Mouse (Mus musculus) limb, embryonic 14.5 days (tissue): Measurements from ENCODE around the gene Ufsp1. TPM values are rescaled to one million over a fixed set of nuclear protein-coding genes. Genes with fewer than 3 reads are reported as not detected.

ENCODE experiments used
- ATAC-seq: fragments of 200-750 bp; cut with Nextera tagmentation; 2 replicates; pipeline ENCODE4 v1.8.0; 2017; ENCODE audit warnings: low read depth, moderate number of reproducible peaks, moderate TSS enrichment; ENCODE audit not compliant: low FRiP score
- DNase-seq: peaks from one replicate; pipeline ENCODE4 v3.0.0-alpha.2; 2015; ENCODE audit warnings: low spot score
- H3K27ac ChIP-seq: fragments of 300-500 bp; sonication (generic); replicated peaks from 2 replicates; pipeline ENCODE4 v1.5.1; 2014; ENCODE audit warnings: low read depth, mild to moderate bottlenecking, low read length, moderate library complexity, mixed read lengths
- H3K27me3 ChIP-seq: fragments of 300-500 bp; sonication (generic); 2 replicates; pipeline ENCODE4 v1.6.1; 2014; ENCODE audit warnings: low read length, mixed read lengths; ENCODE audit not compliant: control insufficient read depth, insufficient read depth
- H3K36me3 ChIP-seq: fragments of 300-500 bp; sonication (generic); 2 replicates; pipeline ENCODE4 v1.6.1; 2014; ENCODE audit warnings: mild to moderate bottlenecking, low read length, moderate library complexity, mixed read lengths; ENCODE audit not compliant: control insufficient read depth, insufficient read depth
- H3K4me1 ChIP-seq: fragments of 300-500 bp; sonication (generic); 2 replicates; pipeline ENCODE4 v1.6.1; 2014; ENCODE audit warnings: antibody characterized with exemption, low read length, mixed read lengths; ENCODE audit not compliant: control insufficient read depth, insufficient read depth
- H3K4me2 ChIP-seq: fragments of 300-500 bp; sonication (generic); replicated peaks from 2 replicates; pipeline ENCODE4 v1.6.1; 2014; ENCODE audit warnings: low read depth, mild to moderate bottlenecking, low read length, moderate library complexity; ENCODE audit not compliant: severe bottlenecking
- H3K4me3 ChIP-seq: fragments of 300-500 bp; sonication (generic); replicated peaks from 2 replicates; pipeline ENCODE4 v1.5.1; 2014; ENCODE audit warnings: low read length
- H3K9ac ChIP-seq: fragments of 300-500 bp; sonication (generic); 2 replicates; pipeline ENCODE4 v1.6.1; 2014; ENCODE audit warnings: mild to moderate bottlenecking, low read depth, low read length, moderate library complexity; ENCODE audit not compliant: severe bottlenecking
- H3K9me3 ChIP-seq: fragments of 300-500 bp; sonication (generic); 2 replicates; pipeline ENCODE4 v1.6.1; 2016; ENCODE audit warnings: low read length; ENCODE audit not compliant: control insufficient read depth
- POLR2A ChIP-seq: fragments of 200-500 bp; IDR thresholded peaks from 2 replicates; pipeline ENCODE4 v1.8.0; 2012; ENCODE audit warnings: inconsistent platforms, mild to moderate bottlenecking, moderate library complexity, borderline replicate concordance; ENCODE audit not compliant: insufficient read depth, insufficient read length; ENCODE audit errors: extremely low read depth
- WGBS: fragments of 180-500 bp; shearing (Covaris S2); extraction: QIAGEN DNeasy Blood & Tissue Kit; methylation state at CpG from one replicate; pipeline ENCODE4 v1.1.7; 2014; 5-methylcytosine and 5-hydroxymethylcytosine counted together
- polyA plus RNA-seq, 2 experiments: library from polyadenylated mRNA; depleted of rRNA in 1 of 2; stranded (reverse) in 1 of 2; unstranded in 1 of 2; fragments of >200 nt; fragmentation: Nextera tagmentation in 1 of 2; extraction: Ambion mirVana in 1 of 2; gene quantifications; 2 replicates each; pipeline versions ENCODE4 v1.2.1 to v1.2.3; 2012 to 2014

Gene Ufsp1
- polyA plus RNA-seq, 2 experiments: 10.2 to 10.4 TPM

DNA sequence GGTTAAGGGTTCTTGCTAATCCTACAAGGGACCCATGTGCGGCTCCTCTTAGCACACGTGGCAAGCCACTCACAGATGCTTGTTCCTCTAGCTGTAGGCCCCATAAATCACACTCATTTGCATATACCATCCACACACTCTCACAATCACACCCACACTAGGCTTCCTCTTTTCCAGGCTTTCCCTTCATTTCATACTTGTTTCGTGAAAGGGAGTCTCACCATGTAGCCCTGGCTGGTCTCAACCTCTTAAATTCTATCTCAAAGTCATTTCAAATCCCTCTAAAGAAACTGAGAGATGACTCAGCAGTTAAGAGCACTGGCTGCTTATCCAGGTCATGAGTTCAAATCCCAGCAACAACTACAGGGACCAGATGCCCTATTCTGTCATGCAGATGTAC is 11.4 kb downstream of the Ufsp1 start:
- peak overlapping the region; percentile 94 for H3K4me3 ChIP-seq
- no peak overlapping the region for H3K27ac ChIP-seq
- H3K36me3 ChIP-seq: peaks cover 69% of the 10 kb centered on the region
- no peak for ATAC-seq
- H3K9me3 ChIP-seq: no peaks in the 10 kb centered on the region
- no peak for DNase-seq
- no peaks in the 10 kb centered on the region for H3K27me3 ChIP-seq
- H3K4me2 ChIP-seq: peak overlapping the region; percentile 78
- WGBS: 36% methylated on average over 3 of the region's 3 CpGs
- 0 out of 2 replicates have a peak overlapping the region, but pooled peaks have one; percentile 97 for H3K9ac ChIP-seq
- H3K4me1 ChIP-seq: peaks cover 21% of the 10 kb centered on the region
- no peak for TF ChIP-seq POLR2A

DNA sequence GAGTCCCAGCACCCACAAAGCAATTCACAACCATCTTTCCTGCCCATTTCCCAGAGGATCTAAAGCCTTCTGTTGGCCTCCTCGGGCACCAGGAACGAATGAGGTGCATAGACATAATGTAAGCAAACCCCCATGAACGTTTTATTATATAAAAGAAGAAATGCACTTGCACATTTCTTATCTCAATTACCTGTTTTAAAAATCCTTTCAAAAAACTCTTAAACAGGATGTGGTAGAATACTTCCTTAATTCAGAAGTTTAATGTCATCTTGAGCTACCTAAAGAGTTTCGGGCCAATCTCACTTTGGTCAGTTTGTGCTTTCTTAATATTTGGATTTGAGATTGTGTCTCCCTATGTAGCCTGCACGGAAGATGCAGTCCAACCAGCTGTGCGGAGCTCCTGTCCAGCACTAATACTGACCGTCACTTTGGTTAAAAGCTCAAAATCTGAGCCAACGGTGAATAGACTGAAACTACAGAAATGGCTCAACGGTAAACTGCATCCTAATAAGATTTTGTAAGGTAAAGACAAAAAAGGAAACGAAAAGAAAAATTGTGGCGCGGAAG is 12.1 kb downstream of the Ufsp1 start:
- Histone ChIP-seq H3K36me3 (peaks cover 69% of the 10 kb centered on the region), H3K4me2 (peak overlapping the region; percentile 78), H3K9ac (peak overlapping the region; percentile 97), H3K27me3 (no peaks in the 10 kb centered on the region), H3K27ac (peak overlapping the region; percentile 91; the same call in 1 of the 2 replicates), H3K4me3 (peak overlapping the region; percentile 94), H3K4me1 (peaks cover 18% of the 10 kb centered on the region), H3K9me3 (no peaks in the 10 kb centered on the region)
- no peak for ATAC-seq
- 14% methylated on average over 12 of the region's 12 CpGs for WGBS
- DNase-seq: no peak
- no peak for TF ChIP-seq POLR2A

DNA sequence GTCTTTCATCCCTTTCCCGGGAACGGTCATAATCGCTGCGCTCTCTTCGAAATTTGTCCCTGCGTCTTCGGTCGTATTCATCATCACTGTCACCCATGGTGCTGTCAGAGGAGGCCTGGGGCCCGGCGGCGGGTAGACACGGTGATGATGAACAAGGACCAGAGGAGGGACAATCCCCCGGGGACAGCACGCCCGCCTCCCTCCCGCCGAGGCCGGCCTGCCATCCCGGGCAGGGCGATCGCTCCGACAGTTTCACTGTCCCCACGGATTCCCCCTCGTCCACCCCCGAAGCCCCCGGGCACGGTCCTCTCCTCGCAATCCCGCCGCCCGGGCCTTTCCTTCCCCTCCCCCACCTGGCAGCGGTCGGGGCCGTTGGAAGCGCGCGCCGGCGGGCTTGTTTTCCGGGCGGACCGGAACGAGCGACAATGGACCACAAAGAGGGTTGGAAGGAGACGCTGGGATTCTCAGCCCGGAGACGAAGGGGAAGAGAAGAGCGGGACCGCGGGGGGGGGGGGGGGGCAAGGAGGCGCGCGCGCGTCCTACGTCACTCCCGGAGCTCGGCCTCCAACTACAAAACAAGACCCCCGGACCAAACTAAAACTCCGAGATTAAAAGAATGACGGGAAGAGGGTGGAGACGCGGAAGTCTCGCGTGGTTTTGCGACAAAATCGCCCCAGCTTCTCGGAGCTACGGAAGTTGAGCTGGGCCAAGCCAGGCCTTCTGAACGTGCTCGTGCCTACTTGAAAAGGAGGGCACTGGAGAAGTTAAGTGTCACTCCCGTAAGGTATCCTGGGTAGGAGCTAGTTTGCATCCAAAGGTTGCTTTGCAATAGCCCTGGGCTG is 12.9 kb downstream of the Ufsp1 start, which contains the start of gene Srrt:
Srrt (minus strand) TSS at position 604 of the 842 bp plus-strand sequence.
- Histone ChIP-seq H3K9me3 (no peaks in the 10 kb centered on the region), H3K27ac (peak within 1 kb of the TSS; percentile 91), H3K27me3 (no peaks in the 10 kb centered on the region), H3K4me3 (peak within 1 kb of the TSS; percentile 94), H3K9ac (peak within 1 kb of the TSS; percentile 97), H3K4me2 (peak within 1 kb of the TSS; percentile 78), H3K4me1 (peaks cover 23% of the 10 kb centered on the region), H3K36me3 (peaks cover 68% of the 10 kb centered on the region)
- DNase-seq (peak; percentile 97), ATAC-seq (peak; percentile 91)
- peak; percentile 67; the same call in 1 of the 2 replicates for TF ChIP-seq POLR2A
- under 1% methylated on average over 49 of the region's 72 CpGs for WGBS

DNA sequence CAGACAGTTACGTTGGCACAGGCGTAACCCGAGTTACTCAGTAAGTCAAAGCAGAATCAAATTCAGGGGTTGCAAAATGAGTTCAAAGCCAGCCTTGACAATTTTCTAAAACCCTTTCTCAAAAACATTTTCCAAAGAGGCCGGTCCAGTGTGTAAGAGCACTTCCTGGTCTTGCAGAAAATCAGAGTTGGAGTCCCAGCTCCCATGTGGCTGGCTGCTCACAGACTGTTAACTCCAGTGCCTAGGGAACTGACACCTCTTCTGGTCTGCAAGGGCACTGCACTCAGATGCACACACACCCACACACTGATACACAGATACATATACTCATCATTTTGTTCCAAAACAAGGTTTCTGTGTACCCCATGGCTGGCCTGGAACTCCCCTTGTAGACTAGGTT is 13.9 kb downstream of the Ufsp1 start:
- Histone ChIP-seq H3K4me1 (peaks cover 31% of the 10 kb centered on the region), H3K9ac (no peak overlapping the region; the same call in 1 of the 2 replicates), H3K4me3 (peak overlapping the region; percentile 94), H3K27me3 (no peaks in the 10 kb centered on the region), H3K9me3 (no peaks in the 10 kb centered on the region), H3K27ac (peak overlapping the region; percentile 91), H3K36me3 (peaks cover 62% of the 10 kb centered on the region), H3K4me2 (peak overlapping the region; percentile 78)
- DNase-seq (no peak), ATAC-seq (no peak)
- TF ChIP-seq POLR2A: no peak
- WGBS: 89% methylated on average over 4 of the region's 4 CpGs

DNA sequence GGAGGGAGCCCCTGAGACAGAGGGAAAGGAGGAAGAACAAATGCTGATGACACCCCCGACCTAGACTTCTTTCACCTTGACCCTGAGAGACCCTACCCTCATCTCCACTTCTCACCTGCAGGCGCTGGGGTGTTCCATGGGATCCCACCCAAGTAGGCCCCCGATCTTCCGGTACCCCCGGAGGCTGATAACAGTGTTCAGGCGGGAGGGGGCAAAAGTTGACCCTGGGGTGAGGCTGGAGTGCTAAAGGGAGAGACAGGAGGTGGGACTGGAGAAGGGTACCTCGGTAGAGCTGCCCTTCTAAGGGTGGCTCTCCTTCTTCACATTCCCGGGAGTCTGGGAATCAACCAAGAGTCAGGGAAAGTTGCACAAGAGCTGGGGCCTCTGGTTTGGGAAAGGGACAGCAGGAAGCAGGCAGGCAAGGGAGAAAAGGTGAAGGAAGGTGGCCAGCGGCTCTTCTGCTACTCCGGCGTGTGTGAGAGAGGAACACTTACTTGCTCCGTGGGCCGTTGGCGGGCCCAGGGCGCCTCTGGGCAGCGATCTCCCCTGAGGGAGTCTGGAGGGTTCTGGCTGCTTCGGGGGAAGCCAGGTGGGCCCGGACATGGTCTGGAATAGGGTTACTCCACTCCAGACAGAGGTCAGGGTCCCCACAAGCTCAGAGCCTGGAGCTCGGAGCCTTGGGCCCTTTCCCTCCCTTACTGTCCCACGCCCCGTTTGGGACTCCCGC is 19.2 kb downstream of the Ufsp1 start:
- no peaks in the 10 kb centered on the region for H3K27me3 ChIP-seq
- peak; percentile 63; the same call in 1 of the 2 replicates for TF ChIP-seq POLR2A
- H3K36me3 ChIP-seq: peaks cover 63% of the 10 kb centered on the region
- H3K9me3 ChIP-seq: no peaks in the 10 kb centered on the region
- peaks cover 29% of the 10 kb centered on the region for H3K4me1 ChIP-seq
- peak overlapping the region; percentile 96 for H3K27ac ChIP-seq
- DNase-seq: no peak
- peak overlapping the region; percentile 71 for H3K4me3 ChIP-seq
- H3K9ac ChIP-seq: peak overlapping the region; percentile 84
- WGBS: under 1% methylated on average over 21 of the region's 22 CpGs
- no peak for ATAC-seq
- peak overlapping the region; percentile 94 for H3K4me2 ChIP-seq
